Mouse (Mus musculus): ENCODE results near the gene Wdtc1. TPM values are rescaled to one million over a fixed set of nuclear protein-coding genes. Genes with fewer than 3 reads are reported as not detected.

Gene Wdtc1
- polyA plus RNA-seq, 1 experiment from 2014 or later: 14.0 TPM

- 89% methylated on average over 1 of the region's 1 CpGs for WGBS
- no peaks in the 10 kb centered on the region for H3K27me3 ChIP-seq
- no peaks in the 10 kb centered on the region for H3K9me3 ChIP-seq (replicated peaks)
- H3K4me2 ChIP-seq: no peak overlapping the region
- H3K9ac ChIP-seq: no peak overlapping the region
- H3K27ac ChIP-seq: no peak overlapping the region
- H3K4me3 ChIP-seq: no peak overlapping the region
- ATAC-seq: no peak
- H3K4me1 ChIP-seq: peaks cover 22% of the 10 kb centered on the region
- H3K36me3 ChIP-seq (ENCODE audit: poor library complexity, severe bottlenecking): peaks cover 34% of the 10 kb centered on the region
Observed at GRCm38 (mm10) chr4:133291255-133291654, 62.0 kb downstream of the Wdtc1 start.

- H3K36me3 ChIP-seq (ENCODE audit: poor library complexity, severe bottlenecking): no peaks in the 10 kb centered on the region
- H3K4me2 ChIP-seq: no peak overlapping the region
- ATAC-seq: no peak
- H3K27ac ChIP-seq: no peak overlapping the region
- H3K4me3 ChIP-seq: no peak overlapping the region
- no peaks in the 10 kb centered on the region for H3K27me3 ChIP-seq
- H3K9me3 ChIP-seq (replicated peaks): no peaks in the 10 kb centered on the region
- 88% methylated on average over 4 of the region's 4 CpGs for WGBS
- no peak overlapping the region for H3K9ac ChIP-seq
- peaks cover 15% of the 10 kb centered on the region for H3K4me1 ChIP-seq
Observed at GRCm38 (mm10) chr4:133286476-133287077, 66.7 kb downstream of the Wdtc1 start.

- Histone ChIP-seq H3K36me3 (ENCODE audit: poor library complexity, severe bottlenecking) (no peaks in the 10 kb centered on the region), H3K27ac (no peak overlapping the region), H3K4me3 (no peak overlapping the region), H3K4me2 (no peak overlapping the region), H3K9ac (no peak overlapping the region), H3K4me1 (peaks cover 20% of the 10 kb centered on the region), H3K9me3 (replicated peaks) (no peaks in the 10 kb centered on the region), H3K27me3 (no peaks in the 10 kb centered on the region)
- ATAC-seq: no peak
- WGBS: 83% methylated on average over 5 of the region's 5 CpGs
Observed at GRCm38 (mm10) chr4:133285950-133286349, 67.3 kb downstream of the Wdtc1 start.

- H3K9ac ChIP-seq: no peak overlapping the region
- no peak for ATAC-seq
- no peak overlapping the region for H3K4me2 ChIP-seq
- H3K4me3 ChIP-seq: no peak overlapping the region
- H3K9me3 ChIP-seq (replicated peaks): no peaks in the 10 kb centered on the region
- no peaks in the 10 kb centered on the region for H3K36me3 ChIP-seq (ENCODE audit: poor library complexity, severe bottlenecking)
- H3K4me1 ChIP-seq: peaks cover 20% of the 10 kb centered on the region
- no peaks in the 10 kb centered on the region for H3K27me3 ChIP-seq
- H3K27ac ChIP-seq: no peak overlapping the region
- 82% methylated on average over 3 of the region's 3 CpGs for WGBS
Observed at GRCm38 (mm10) chr4:133285299-133285698, 68.0 kb downstream of the Wdtc1 start.

- Histone ChIP-seq H3K4me2 (no peak overlapping the region), H3K9ac (no peak overlapping the region), H3K27me3 (no peaks in the 10 kb centered on the region), H3K9me3 (replicated peaks) (no peaks in the 10 kb centered on the region), H3K27ac (0 out of 2 replicates have a peak overlapping the region, but pooled peaks have one; percentile 0), H3K4me3 (no peak overlapping the region), H3K36me3 (ENCODE audit: poor library complexity, severe bottlenecking) (no peaks in the 10 kb centered on the region), H3K4me1 (peaks cover 25% of the 10 kb centered on the region)
- no peak for ATAC-seq
- WGBS: 35% methylated on average over 4 of the region's 4 CpGs
Observed at GRCm38 (mm10) chr4:133282656-133283055, 70.6 kb downstream of the Wdtc1 start.

GRCm38 (mm10) chr4:133281951-133282481 lies 71.3 kb downstream of the Wdtc1 start:
- peaks cover 25% of the 10 kb centered on the region for H3K4me1 ChIP-seq
- no peak for ATAC-seq
- WGBS: 25% methylated on average over 5 of the region's 5 CpGs
- H3K27ac ChIP-seq: peak overlapping the region; percentile 69
- H3K36me3 ChIP-seq (ENCODE audit: poor library complexity, severe bottlenecking): no peaks in the 10 kb centered on the region
- H3K27me3 ChIP-seq: no peaks in the 10 kb centered on the region
- H3K4me2 ChIP-seq: no peak overlapping the region
- peak overlapping the region; percentile 4 for H3K9ac ChIP-seq
- no peak overlapping the region for H3K4me3 ChIP-seq
- no peaks in the 10 kb centered on the region for H3K9me3 ChIP-seq (replicated peaks)

- Histone ChIP-seq H3K27me3 (no peaks in the 10 kb centered on the region), H3K4me3 (no peak overlapping the region), H3K4me1 (peaks cover 30% of the 10 kb centered on the region), H3K4me2 (no peak overlapping the region), H3K36me3 (ENCODE audit: poor library complexity, severe bottlenecking) (no peaks in the 10 kb centered on the region), H3K9ac (peak overlapping the region; percentile 4; the same call in 1 of the 2 replicates), H3K27ac (peak overlapping the region; percentile 69), H3K9me3 (replicated peaks) (no peaks in the 10 kb centered on the region)
- ATAC-seq: no peak
- WGBS: 49% methylated on average over 7 of the region's 7 CpGs
Observed at GRCm38 (mm10) chr4:133281513-133281912, 71.8 kb downstream of the Wdtc1 start.

- peak overlapping the region; percentile 67 for H3K4me2 ChIP-seq
- H3K36me3 ChIP-seq (ENCODE audit: poor library complexity, severe bottlenecking): 0 out of 2 replicates have a peak, but pooled peaks cover 10% of the 10 kb centered on the region
- peak overlapping the region; percentile 90; the same call in 1 of the 2 replicates for H3K9ac ChIP-seq
- H3K27ac ChIP-seq: peak overlapping the region; percentile 89; the same call in 1 of the 2 replicates
- H3K4me1 ChIP-seq: peaks cover 50% of the 10 kb centered on the region
- H3K4me3 ChIP-seq: peak overlapping the region; percentile 67
- H3K9me3 ChIP-seq (replicated peaks): no peaks in the 10 kb centered on the region
- ATAC-seq: no peak
- WGBS: 88% methylated on average over 3 of the region's 3 CpGs
- H3K27me3 ChIP-seq: no peaks in the 10 kb centered on the region
Observed at GRCm38 (mm10) chr4:133278482-133278881, 74.8 kb downstream of the Wdtc1 start.

- Histone ChIP-seq H3K27ac (peak overlapping the region; percentile 89), H3K27me3 (no peaks in the 10 kb centered on the region), H3K9me3 (replicated peaks) (no peaks in the 10 kb centered on the region), H3K4me3 (peak overlapping the region; percentile 67), H3K36me3 (ENCODE audit: poor library complexity, severe bottlenecking) (0 out of 2 replicates have a peak, but pooled peaks cover 10% of the 10 kb centered on the region), H3K9ac (peak overlapping the region; percentile 90), H3K4me1 (peaks cover 50% of the 10 kb centered on the region), H3K4me2 (peak overlapping the region; percentile 67)
- ATAC-seq: peak; percentile 46; the same call in 1 of the 2 replicates
- WGBS: 26% methylated on average over 6 of the region's 6 CpGs
Observed at GRCm38 (mm10) chr4:133278067-133278466, 75.2 kb downstream of the Wdtc1 start.

GRCm38 (mm10) chr4:133277104-133278026 lies 75.9 kb downstream of the Wdtc1 start, which contains the start of gene Tmem222:
Gene Tmem222 (minus strand): TSS chr4:133277792.
- peak within 1 kb of the TSS; percentile 90 for H3K9ac ChIP-seq
- peaks cover 43% of the 10 kb centered on the region for H3K4me1 ChIP-seq
- H3K9me3 ChIP-seq (replicated peaks): no peaks in the 10 kb centered on the region
- ATAC-seq: peak; percentile 95
- peak within 1 kb of the TSS; percentile 67 for H3K4me2 ChIP-seq
- under 1% methylated on average over 73 of the region's 73 CpGs for WGBS
- peak within 1 kb of the TSS; percentile 89 for H3K27ac ChIP-seq
- no peaks in the 10 kb centered on the region for H3K27me3 ChIP-seq
- H3K4me3 ChIP-seq: peak within 1 kb of the TSS; percentile 67
- H3K36me3 ChIP-seq (ENCODE audit: poor library complexity, severe bottlenecking): 0 out of 2 replicates have a peak, but pooled peaks cover 10% of the 10 kb centered on the region

- Histone ChIP-seq H3K27ac (no peak overlapping the region), H3K27me3 (no peaks in the 10 kb centered on the region), H3K4me2 (no peak overlapping the region), H3K9me3 (replicated peaks) (no peaks in the 10 kb centered on the region), H3K9ac (no peak overlapping the region), H3K4me3 (no peak overlapping the region), H3K4me1 (peaks cover 14% of the 10 kb centered on the region), H3K36me3 (ENCODE audit: poor library complexity, severe bottlenecking) (peaks cover 60% of the 10 kb centered on the region)
- no peak for ATAC-seq
- WGBS: 89% methylated on average over 9 of the region's 9 CpGs
Observed at GRCm38 (mm10) chr4:133270929-133271328, 82.4 kb downstream of the Wdtc1 start.

- Histone ChIP-seq H3K4me2 (no peak overlapping the region), H3K4me3 (no peak overlapping the region), H3K27ac (no peak overlapping the region), H3K27me3 (no peaks in the 10 kb centered on the region), H3K4me1 (0 out of 2 replicates have a peak, but pooled peaks cover under 1% of the 10 kb centered on the region), H3K9ac (no peak overlapping the region), H3K36me3 (ENCODE audit: poor library complexity, severe bottlenecking) (peaks cover 68% of the 10 kb centered on the region), H3K9me3 (replicated peaks) (no peaks in the 10 kb centered on the region)
- no peak for ATAC-seq
- WGBS: 92% methylated on average over 3 of the region's 3 CpGs
Observed at GRCm38 (mm10) chr4:133269596-133269995, 83.7 kb downstream of the Wdtc1 start.
